Mouse (Mus musculus) bone marrow, adult 2 months (tissue): Measurements from ENCODE around the gene Zfp113.

Experiments
- CTCF ChIP-seq: fragments of 200-500 bp; IDR thresholded peaks from 2 replicates; pipeline ENCODE4 v1.5.1; 2011; ENCODE audit warnings: low read length, control low read depth; ENCODE audit not compliant: control insufficient read depth, insufficient read depth
- POLR2A ChIP-seq: fragments of 200-500 bp; IDR thresholded peaks from 2 replicates; pipeline ENCODE4 v1.6.1; 2011; ENCODE audit warnings: low read depth, mild to moderate bottlenecking, control low read depth, low read length, borderline replicate concordance; ENCODE audit not compliant: control insufficient read depth

GRCm38 (mm10) chr5:138132425-138133064, 23.0 kb downstream of the Zfp113 start:
- TF ChIP-seq CTCF, result no peak
- TF ChIP-seq POLR2A, result no peak
